Mouse (Mus musculus): ENCODE results near the gene Tkfc. TPM values are rescaled to one million over a fixed set of nuclear protein-coding genes. Genes with fewer than 3 reads are reported as not detected.

Tkfc gene
- total RNA-seq, 2 experiments from 2014 or later = 3.0 to 4.5 TPM

DNA sequence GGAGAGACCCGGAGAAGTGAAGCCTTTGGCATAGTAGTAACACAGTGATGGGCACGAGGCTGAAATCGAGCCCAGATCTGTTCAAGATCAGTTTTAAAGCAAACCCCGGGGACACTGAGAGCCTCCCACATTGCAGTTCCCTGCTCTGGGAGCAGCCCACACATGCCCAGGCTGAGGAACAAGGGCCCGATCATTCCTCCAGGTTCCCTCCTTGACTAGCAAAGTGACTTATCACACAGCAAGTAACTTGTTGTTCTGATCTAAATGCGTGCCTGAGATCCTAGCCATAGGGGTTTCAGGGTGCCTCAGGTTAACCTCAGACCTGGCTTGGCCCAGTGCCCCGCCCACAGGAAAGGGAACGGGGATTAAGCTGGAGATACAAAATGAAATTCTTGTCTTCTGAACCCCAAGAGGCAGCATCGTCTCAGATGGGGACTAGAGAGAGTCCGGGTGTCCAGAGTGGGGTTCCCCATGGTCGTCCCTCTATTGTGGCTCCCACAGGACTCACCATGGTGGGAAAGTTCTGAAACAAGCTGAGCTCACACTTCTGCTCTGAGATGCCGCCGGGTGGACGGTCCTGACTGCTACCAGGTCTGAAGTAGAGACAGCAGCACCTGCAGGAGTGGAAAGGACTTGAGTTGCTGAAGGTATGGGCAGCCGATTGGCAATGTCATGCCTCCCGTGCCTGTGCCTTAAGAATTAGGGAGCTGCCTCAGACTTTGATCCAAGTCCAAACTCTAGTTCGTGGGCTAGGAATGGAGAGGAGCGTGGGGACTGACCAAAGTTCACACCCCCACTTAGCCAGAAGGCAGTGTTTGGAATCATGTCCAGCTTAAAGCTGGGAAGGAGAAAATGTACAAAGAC lies 1.6 kb downstream of the Tkfc start:
- Histone ChIP-seq H3K27ac (peak overlapping the region; percentile 98), H3K4me3 (no peak overlapping the region)
- TF ChIP-seq CTCF (IDR thresholded peaks at IDR 0.05) = no peak
- no peak for DNase-seq
- intact Hi-C loops (cut with DNase I) = loop anchor here (2.0 kb wide), 1 partner anchor 27 kb away; the partner anchor contains the start of genes Cyb561a3 and Tmem138

DNA sequence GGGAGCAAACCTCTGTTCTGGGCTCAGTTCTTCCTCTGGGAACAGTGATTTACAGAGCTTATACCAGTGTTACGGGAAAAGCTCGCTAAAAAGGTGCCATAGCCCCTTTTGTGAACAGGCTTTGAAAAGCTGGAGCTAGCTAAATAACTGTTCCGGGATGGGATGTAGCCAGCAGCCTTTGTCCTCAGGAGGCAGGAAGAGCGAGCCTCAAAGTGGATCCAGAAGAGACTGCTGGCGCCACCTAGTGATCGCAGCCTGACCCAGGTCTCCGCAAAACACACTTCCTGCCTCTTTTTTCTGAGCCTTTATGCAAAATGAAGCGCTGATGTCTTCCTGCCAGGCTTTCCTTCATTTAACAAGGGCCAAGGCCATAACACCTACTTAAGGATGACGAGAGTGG lies 2.7 kb downstream of the Tkfc start:
- intact Hi-C loops (cut with DNase I) = no loop called here
- DNase-seq = peak; percentile 90
- peak; percentile 95; the same call in 1 of the 2 replicates for TF ChIP-seq CTCF (IDR thresholded peaks at IDR 0.05)
- Histone ChIP-seq H3K27ac (peak overlapping the region; percentile 81), H3K4me3 (peak overlapping the region; percentile 70)

DNA sequence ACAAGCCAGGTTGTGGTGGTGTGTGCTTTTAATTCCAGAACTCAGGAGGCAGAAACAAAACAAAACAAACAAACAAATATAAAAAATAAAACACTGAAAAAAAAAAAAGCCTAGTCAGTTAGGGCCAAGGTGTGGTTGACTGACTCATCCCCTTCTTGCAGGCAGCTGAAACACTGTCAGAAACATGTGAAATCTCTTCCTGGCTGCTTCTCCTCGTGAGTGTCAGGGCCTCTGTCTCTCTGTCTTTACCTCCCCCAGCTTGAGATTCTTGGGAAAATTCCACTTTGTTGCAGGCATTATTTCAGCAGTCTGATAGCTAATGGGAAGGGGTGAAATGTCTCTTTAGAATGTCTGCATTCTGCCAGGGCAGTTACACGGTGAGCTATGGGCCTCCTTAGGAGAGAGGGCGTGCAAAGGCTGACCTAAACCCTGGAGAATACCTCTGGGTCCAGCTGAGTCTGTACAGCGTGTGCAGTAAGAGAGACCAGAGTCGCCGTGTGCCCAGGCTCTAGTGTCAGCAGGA lies 3.1 kb downstream of the Tkfc start:
- intact Hi-C loops (cut with DNase I) = no loop called here
- peak overlapping the region; percentile 81 for H3K27ac ChIP-seq
- peak overlapping the region; percentile 70 for H3K4me3 ChIP-seq
- no peak for DNase-seq
- no peak for TF ChIP-seq CTCF (IDR thresholded peaks at IDR 0.05)

DNA sequence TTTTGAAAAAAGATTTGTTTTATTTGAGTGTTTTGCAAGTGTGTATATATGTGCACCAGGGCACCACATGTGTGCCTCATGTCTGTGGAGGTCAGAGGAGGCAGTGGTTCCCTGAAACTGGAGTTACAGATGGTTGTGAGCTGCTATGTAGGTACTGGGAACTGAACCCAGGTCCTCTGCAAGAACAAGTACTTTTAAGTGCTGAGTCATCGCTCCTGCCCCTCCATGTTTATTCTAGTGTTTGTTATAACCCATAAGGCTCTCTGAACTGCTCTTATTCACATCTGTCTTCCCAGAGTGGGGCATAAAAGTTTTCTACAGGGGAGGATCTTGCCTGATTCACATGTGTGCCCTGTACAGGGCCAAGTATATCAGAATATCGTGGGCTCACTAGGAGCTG lies 5.8 kb downstream of the Tkfc start:
- intact Hi-C loops (cut with DNase I) = no loop called here
- no peak for DNase-seq
- Histone ChIP-seq H3K4me3 (no peak overlapping the region), H3K27ac (no peak overlapping the region)
- TF ChIP-seq CTCF (IDR thresholded peaks at IDR 0.05) = no peak

DNA sequence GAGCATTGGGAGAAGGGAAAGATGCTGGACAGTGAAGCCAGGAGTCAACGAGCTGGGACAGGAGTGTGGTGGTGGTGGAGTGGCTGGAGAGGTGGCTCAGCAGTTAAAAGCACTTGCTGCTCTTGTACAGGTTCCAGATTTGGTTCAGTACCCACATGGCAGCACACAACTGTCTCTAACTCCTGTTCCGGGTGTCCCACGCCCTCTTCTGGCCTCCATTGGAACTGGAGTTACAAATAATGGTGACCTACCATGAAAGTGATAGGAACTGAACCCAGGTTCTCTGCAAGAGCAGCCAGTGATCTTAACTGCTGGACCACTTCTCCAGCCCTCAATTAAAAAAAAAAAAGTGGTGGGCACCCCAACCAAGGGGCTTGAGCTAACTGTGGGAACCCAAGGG lies 7.3 kb downstream of the Tkfc start:
- Histone ChIP-seq H3K4me3 (no peak overlapping the region), H3K27ac (no peak overlapping the region)
- intact Hi-C loops (cut with DNase I) = no loop called here
- TF ChIP-seq CTCF (IDR thresholded peaks at IDR 0.05) = no peak
- DNase-seq = no peak

DNA sequence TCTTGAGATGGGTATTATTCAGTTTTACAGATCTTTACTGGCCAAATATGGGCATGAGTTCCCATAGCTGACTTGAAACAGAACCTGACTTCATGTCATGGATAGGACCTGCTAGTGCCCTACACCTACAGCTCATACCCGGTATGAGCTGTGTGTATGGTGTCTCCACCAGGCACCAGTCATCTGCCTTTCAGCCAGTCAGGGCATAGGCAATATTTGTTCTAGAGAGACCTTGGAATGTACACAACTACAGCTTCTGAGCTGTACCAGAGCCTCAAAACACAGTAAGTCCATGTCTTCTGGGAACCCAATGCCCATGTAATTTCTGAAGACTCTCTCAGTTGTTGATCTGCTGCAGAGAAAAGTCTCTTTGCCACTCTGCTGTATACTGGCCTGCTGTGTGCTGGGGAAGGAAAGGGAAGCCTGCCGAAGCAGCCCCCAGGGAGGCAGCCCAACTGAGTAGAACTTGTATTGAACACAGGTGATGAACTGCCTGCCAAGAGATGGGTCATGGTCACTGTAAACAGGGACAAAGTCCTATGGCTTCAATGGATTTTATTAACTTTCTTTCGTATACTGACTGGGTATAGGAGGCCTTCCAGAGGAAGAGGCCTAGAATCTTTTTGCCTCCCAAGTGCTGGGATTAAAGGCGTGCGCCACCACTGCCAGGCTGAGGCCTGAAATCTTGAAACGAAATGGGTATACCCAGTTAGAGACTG lies 13.6 kb downstream of the Tkfc start:
- Histone ChIP-seq H3K4me3 (no peak overlapping the region), H3K27ac (no peak overlapping the region)
- intact Hi-C loops (cut with DNase I) = no loop called here
- TF ChIP-seq CTCF (IDR thresholded peaks at IDR 0.05) = no peak
- DNase-seq = no peak

DNA sequence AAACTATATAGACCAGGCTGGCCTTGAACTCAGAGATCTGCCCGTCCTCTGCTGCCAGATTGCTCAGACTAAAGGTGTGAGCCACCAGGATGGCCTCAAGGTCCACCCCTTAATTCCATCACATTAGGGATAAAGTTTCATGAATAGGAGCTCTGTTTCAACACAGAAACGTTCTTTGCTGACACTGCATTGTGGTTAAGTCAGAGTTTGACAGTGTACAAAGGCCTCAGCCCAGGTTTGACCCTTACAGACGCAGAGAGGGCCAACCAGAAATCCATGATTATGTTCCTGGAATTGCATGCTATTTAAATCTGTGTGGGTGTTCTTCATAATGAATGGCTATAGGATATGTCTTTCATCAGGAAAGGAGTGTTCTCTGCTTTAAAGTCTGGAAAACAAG lies 15.2 kb downstream of the Tkfc start:
- TF ChIP-seq CTCF (IDR thresholded peaks at IDR 0.05) = no peak

DNA sequence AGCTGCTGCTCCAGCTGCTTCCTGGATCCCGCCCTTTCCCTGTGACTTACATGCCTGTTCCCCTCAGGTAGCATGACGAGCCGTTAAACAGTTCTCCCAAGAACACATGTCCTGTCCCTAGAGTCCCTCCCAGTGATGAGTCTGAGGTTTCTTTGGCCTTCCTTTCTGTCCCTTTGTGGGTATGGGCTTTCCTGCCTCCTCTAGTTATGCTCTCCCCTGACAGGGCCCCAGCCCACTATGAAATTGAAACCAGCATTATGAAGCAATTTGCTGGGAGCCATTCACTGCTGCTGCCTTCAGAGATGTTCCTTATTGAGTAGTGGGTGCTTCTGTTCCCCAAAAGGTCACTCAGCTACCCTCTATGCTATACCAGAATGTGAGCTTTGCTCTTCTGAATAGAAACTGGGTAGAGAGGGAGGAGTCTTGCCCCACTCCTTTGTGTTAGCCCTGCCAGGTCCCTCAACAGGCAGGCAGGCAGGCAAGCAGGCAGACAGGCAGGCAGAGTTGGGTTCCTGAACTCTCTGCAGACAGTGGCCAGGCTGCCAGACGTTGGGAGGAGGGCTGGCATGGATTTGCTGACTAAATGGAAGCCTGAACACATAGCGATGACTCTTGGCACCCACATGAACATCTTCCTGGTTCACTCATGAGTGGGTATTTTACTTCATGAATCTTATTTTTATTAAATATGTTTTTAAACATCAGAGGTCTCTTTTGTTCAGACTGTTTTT lies 16.2 kb downstream of the Tkfc start:
- no peak for DNase-seq
- Histone ChIP-seq H3K27ac (no peak overlapping the region), H3K4me3 (no peak overlapping the region)
- intact Hi-C loops (cut with DNase I) = no loop called here
- no peak for TF ChIP-seq CTCF (IDR thresholded peaks at IDR 0.05)

More for the DNA sequence above, 15.2 kb downstream of the Tkfc start:
- DNase-seq = no peak
- no peak overlapping the region for H3K27ac ChIP-seq
- H3K4me3 ChIP-seq = no peak overlapping the region
- intact Hi-C loops (cut with DNase I) = no loop called here

DNA sequence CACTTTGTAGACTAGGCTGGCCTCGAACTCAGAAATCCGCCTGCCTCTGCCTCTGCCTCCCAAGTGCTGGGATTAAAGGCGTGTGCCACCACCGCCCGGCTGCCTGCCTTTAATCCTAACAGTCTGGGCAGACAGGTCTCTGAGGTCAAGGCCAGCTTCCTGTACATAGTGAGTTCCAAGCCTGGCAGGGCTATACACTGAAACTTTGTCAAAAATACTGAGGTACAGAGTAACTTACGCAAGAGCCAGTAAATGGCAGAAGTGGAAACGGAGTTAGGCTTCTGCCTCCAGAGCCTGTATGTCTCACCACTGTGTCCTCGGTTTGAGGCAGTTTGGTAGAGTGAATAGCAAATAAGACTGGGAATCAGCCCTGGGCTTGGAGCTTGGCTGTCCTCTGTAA lies 18.2 kb downstream of the Tkfc start:
- DNase-seq = no peak
- Histone ChIP-seq H3K4me3 (no peak overlapping the region), H3K27ac (no peak overlapping the region)
- intact Hi-C loops (cut with DNase I) = no loop called here
- TF ChIP-seq CTCF (IDR thresholded peaks at IDR 0.05) = no peak

DNA sequence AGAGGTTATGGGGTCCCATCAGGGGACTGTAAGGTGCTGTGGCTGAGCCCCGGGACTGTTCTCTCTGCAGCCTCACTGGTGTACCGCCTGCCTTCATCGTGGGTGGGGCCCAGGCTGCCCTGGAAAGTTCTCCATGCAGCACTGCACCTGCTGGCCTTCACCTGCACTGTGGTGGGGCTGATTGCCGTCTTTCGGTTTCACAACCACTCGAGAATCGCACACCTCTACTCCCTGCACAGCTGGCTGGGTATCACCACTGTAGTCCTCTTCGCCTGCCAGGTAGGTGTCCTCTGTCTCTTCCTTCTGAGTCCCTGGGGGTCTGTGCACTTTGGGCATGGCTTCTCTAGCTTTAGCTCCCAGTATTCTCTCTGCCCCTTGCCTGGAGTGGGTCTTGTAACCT lies 20.3 kb downstream of the Tkfc start:
- intact Hi-C loops (cut with DNase I) = no loop called here
- no peak overlapping the region for H3K4me3 ChIP-seq
- TF ChIP-seq CTCF (IDR thresholded peaks at IDR 0.05) = no peak
- no peak for DNase-seq
- H3K27ac ChIP-seq = no peak overlapping the region

DNA sequence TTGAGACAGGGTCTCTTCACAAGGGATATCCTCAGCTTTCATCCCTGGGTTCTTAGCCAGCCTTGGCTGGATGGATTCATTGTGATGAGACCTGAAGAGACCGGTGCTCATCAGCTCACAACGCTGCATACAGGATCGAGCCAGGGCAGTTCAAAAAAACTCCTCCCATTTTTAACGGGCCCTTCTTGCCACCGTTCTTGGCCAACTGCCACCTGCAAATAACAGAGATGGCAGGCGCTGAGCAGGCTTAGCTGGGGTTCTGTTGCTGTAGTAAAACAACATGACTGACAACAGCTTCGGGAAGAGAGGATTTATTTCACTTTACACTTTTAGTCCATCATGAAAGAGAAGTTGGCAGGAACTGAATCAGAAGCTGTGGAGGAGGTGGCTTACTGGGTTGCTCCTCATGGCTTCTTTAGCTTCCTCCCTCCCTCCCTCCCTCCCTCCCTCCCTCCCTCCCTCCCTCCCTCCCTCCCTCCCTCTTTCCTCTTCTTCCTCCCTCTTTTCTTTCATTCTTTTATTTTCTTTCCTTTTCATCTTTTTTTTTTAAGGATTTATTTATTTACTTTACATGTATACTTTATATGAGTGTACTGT lies 21.8 kb downstream of the Tkfc start:
- no peak for TF ChIP-seq CTCF (IDR thresholded peaks at IDR 0.05)
- no peak overlapping the region for H3K4me3 ChIP-seq
- DNase-seq = no peak
- H3K27ac ChIP-seq = no peak overlapping the region
- intact Hi-C loops (cut with DNase I) = no loop called here

DNA sequence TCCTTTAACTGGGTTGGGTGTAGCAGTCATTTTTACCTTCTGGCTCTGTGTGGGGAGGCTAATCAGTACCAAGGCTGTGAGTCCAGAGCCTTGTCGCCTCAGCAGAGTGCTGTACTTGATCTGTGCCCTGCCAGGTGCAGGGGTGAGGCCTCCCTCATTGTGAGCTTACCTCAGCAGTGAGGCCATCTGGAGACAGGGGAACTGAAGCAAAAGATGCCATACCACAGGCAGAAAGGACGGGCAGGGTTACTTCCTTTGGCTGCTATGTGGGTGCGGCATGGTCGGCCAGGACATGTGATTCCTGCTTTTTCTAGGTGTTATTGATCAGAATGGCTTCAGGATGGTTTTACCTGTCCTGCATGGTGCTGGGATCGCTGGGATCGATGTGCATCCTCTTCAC lies 23.5 kb downstream of the Tkfc start:
- Histone ChIP-seq H3K4me3 (no peak overlapping the region), H3K27ac (no peak overlapping the region)
- TF ChIP-seq CTCF (IDR thresholded peaks at IDR 0.05) = no peak
- intact Hi-C loops (cut with DNase I) = no loop called here
- no peak for DNase-seq
